Mouse (Mus musculus): ENCODE measurements around the gene Kcnh7. TPM values are rescaled to one million over a fixed set of nuclear protein-coding genes. Genes with fewer than 3 reads are reported as not detected.

Kcnh7 gene
- polyA plus RNA-seq, 1 experiment, result 0.01 TPM

DNA sequence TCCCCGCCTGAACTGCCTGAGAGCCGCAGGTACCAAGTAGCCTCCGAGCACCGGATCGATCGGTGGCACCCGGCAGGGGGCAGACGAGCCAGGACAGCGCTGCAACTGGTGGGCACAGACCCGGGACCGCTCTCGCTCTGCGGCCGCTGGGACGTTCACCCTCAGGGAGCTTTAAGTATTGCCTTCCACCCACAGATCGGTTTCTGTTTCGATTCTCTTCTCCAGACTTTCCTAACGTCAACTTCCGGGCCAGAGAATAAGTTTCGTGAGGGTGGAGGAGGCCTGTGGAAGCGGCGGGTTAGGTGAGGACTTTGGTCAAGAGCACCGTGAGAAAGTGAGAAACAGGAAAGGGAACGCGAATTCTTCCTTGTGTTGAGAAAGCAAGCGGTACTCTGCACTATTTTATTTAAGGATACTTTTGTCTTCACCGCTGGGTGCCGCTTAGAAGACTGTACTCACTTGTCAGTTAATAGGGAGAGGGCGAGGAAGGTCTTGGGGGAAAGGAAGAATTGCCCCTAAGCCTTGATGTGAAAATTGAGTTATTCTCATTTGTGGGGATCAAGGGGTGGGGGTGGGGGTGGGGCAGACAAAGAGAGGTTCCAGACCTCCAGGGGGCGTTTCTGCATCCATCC is 538.0 kb downstream of the Kcnh7 start, which contains the start of gene Ifih1:
Gene Ifih1, minus strand, starts transcription at position 242 of the 632 bp plus-strand sequence.
- DNase-seq (ENCODE audit: low spot score), result peak; percentile 45

DNA sequence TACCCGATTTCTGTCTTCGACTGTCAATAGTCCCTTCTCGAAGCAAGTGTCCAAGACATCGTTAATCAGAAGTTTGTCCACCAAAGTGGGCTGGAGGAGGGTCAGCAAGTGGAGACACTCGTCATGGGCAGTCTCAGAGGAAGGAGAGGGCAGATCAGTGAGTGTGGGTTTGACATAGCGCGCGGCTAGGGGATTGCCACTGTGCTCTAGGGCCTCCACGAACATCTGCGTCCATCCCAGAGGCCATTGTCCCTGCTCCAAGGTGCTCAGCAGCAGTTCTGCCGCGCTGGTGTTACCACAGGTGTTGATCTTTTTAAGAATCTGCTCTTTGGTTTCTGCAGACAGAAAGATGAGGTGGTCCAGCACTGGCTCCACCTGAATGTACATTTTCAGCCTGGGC is 538.6 kb downstream of the Kcnh7 start:
- no peak for DNase-seq (ENCODE audit: low spot score)

DNA sequence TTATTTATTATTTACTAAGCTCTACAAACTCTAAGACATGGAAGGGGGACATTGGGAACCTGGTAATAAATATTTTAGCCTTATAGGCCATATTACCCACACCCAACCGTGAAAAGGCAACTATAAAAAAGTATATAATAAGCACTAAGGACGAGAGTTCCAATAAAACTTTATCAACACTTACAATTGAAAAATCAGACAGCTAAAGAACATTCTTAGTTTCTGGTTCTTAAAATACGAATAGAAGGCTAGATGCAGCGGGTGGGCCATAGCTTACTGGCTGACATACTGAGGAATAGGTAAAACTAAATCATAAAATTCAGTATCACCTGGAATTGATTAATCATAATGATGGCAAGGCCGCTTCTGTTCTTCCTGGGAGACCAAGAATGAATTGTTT is 539.2 kb downstream of the Kcnh7 start:
- DNase-seq (ENCODE audit: low spot score), result no peak

Measured in urinary bladder, adult 2 months (tissue).